Mouse (Mus musculus) layer of hippocampus, postnatal 25 days (tissue): ENCODE results near the gene Gsdma3. TPM values are rescaled to one million over a fixed set of nuclear protein-coding genes. Genes with fewer than 3 reads are reported as not detected.
"Not testable (repeated sequence)": the region's sequence is repeated elsewhere in the genome, so short reads cannot be mapped to it uniquely, and the experiment has no call there.

Experiments used
- DNase-seq, 2 experiments: peaks; one replicate each; pipeline ENCODE4 v3.0.0; 2022; ENCODE audit warnings: mixed read lengths in 2 of 2, low spot score in 1 of 2; ENCODE audit errors: extremely low spot score in 1 of 2
- total RNA-seq, 2 experiments: library from RNA; stranded (reverse); gene quantifications; 2 replicates each; pipeline ENCODE4 v1.2.3; 2021

The Gsdma3 gene
- total RNA-seq, 2 experiments from 2014 or later = not detected

DNA sequence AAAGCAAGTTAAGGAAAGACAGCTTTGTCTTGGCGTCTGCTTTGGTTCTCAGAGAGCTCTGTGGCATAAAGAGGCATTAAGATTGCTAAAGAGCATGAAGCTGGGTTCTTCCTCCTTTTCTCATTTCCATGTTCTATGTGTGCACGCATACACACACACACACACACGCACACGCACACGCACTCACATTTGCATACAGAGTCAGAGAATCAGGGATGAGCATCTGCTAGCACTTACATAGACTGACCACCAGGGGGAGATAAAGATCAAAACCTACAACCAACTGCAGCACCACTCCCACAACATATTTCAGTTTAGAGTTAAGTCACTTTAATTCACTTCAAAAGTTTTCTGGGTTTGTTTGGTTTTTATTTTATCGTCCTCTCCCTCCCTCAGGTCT, 34.4 kb downstream of the Gsdma3 start:
- DNase-seq = peak in 1 of 2 experiments; percentile 14

DNA sequence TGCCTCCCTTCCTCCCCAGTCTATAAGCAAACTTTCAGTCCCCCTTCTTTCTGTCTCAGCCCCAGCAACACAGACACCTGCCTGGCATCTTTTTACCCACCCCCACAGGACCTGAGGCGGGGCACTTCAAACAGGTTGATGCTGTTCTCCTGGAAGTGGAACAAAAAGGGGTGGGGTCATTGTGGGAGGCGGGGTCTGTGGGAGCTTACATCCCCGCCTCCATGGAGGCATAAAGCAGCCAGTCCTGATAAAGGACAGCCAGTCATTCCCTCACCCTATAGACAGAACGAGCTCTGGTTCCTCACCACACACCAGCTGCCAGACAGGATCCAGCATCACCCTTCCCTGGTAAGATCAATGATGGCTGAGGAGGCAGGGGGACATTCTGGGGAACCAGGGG, 37.9 kb downstream of the Gsdma3 start, which contains the start of gene Gsdma:
Gene Gsdma, plus strand, starts transcription at position 261 of the 400 bp plus-strand sequence.
- DNase-seq = no peak

DNA sequence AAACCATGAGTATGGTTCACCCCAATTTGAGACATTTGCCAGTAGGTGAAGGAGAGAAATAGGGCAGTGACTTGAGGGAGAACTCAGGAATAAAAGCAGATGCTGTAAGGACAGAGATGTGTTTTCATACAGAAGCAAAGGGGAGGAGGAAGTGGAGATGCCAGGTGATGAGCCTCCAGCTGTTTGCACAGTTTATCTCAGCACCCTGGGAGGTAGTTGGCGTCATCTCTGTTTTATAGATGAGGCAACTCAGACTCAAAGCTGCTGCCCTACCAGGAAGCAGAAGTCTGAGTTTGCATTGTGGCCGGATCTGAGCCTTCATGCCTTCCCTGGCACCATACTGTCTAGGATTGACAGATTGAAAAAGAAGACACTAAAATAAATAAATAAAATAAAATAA, 42.8 kb downstream of the Gsdma3 start:
- DNase-seq = no peak

DNA sequence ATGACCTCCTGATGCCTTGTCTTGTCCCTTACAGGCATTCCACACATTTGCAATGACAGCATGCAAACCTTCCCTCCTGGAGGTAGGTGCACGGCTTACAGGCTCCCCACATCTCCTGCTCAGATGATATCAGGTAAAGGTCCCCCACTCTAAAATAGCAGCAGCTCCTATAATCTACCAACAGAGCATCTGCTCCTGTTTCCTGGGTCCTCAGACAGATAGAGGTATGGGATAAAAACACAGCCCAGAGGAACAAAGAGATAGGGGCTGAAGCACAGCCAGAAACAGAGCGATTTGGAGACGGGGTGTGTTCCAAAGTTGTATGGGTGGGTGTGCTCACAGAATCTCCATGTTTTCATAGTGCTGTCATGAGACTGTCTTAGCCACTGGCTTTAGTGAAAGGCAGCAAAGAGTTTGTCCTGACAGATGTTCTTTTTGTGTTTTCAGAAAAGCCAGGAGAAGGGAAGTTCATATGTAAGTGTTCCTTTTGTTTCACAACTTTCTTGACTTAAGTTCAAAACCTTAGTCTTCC, 45.2 kb downstream of the Gsdma3 start:
- DNase-seq = no peak

DNA sequence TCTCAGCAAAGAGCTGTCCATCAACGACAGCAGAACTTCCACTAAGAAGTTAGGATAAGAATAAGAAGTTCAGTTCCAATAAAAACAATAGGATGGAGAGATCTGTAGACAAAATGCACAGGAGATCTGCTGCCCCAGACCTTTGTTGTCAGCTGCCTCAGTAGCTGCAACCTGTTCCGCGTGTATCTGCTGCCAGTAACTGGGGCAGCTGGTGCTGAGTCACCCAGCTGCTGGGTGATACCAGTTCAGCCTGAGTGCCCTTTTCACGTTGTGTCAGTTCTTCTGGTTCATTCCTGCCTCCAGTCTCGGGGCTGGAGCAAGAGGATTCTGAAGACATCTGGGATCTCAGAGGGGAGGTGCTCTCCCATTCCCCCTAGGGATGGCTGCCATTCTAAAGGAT, 45.7 kb downstream of the Gsdma3 start:
- no peak for DNase-seq

DNA sequence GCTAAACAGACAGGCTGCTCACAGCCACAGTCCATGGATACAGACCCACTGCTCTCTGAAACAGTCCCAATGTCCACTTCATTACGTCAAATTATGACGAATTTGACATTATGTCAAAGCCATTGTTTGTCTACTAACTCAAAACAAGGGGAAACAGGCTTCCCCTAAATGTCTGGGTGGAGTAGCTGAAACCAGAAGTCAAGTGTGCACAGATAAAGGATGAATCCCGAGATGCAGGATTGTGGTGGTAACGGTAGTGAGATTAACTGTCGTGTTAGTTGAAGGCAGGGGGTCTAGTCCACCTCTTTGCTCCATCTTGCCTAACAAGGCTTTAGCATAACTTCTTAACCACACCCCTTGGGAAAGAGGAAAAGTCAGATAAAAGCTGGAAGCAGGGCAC, 46.3 kb downstream of the Gsdma3 start:
- no peak for DNase-seq

DNA sequence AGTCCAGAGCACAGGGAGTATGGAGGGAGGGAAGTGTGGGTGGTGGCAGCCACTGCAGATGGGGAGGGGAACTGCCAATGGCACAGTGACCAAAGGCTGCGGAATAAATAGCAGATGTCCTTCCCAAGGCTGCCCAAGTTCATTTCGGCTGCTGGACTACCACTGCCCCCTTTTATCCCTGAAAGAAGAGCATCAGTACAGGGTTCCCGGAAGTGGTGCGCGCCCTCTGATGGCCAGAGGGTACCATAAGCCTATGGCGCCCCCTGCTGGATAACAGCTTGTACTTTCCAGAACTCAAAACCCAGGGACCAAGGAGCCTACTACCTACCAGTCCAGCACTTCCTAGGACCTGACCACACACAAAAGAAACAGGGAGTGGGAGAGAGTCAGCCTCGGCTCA, 47.0 kb downstream of the Gsdma3 start:
- DNase-seq = peak; percentile 22 to 48

DNA sequence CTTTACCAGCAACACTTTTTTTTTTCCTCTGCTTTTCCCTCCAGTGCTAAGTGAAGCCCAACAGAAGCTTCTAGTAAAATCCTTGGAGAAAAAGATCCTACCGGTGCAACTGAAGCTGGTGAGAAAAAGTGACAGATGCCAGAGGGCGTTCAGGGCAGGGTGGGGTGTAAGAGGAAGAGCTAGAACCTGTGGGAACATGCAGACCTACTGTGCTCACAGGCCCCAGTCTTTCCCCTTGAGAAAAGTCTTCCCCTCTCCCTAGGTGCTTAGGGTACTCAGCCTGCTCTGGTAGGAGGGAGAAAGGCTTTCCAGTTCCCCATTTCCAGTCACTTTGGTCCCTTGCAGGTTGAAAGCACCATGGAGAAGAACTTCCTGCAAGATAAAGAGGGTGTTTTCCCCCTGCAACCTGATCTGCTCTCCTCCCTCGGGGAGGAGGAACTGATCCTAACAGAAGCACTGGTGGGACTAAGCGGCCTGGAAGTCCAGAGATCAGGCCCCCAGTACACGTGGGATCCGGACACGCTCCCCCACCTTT, 49.7 kb downstream of the Gsdma3 start:
- DNase-seq = no peak

DNA sequence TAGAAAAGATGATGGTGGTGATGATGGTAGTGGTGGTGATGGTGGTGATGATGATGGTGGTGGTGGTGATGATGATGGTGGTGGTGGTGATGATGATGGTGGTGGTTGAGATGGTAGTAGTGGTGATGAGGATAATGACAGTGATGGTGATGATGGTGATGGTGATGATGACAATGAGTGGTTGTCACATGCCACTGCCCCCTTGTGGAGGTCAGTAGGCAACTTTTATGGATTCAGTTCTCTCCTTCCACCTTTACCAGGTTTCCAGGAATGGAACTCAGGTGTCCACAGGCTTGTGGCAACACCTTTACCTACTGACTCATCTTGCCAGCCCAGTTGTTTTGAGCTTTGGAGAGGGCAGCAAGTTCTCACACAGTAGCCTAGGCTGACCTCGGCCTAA, 53.9 kb downstream of the Gsdma3 start:
- no peak for DNase-seq

DNA sequence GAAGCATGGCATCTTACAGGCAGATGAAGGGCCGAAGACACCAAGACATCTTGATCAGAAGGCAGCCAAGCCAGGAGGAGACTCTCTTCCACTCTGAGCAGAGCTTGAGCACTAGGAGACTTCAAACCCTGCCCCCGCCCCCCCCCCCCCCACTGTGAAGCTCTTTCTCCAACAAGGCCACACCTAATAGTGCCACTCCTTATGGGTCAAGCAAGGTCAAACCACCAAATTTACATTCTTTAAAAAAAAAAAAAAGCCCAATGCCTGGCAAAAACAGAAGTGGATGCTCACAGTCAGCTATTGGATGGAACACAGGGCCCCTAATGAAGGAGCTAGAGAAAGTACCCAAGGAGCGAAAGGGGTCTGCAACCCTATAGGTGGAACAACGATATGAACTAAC, 54.4 kb downstream of the Gsdma3 start:
- not testable (repeated sequence) for DNase-seq

DNA sequence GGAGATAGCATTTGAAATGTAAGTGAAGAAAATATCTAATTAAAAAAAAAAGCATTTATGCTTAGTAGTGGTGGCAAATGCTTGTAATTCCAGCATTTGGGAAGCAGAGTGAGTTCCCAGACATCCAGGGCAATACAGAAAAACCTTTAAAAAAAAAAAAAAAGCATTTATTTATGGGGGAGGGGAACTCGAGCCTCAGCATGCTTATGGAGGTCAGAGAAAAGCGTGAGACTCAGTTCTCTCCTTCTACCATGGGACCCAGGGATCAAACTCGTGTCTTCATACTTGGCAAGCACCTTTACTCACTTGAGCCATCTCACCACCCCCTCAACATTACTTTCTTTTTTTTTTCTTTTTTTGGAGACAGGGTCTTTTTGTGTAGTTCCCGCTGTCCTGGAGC, 55.0 kb downstream of the Gsdma3 start:
- DNase-seq = no peak

DNA sequence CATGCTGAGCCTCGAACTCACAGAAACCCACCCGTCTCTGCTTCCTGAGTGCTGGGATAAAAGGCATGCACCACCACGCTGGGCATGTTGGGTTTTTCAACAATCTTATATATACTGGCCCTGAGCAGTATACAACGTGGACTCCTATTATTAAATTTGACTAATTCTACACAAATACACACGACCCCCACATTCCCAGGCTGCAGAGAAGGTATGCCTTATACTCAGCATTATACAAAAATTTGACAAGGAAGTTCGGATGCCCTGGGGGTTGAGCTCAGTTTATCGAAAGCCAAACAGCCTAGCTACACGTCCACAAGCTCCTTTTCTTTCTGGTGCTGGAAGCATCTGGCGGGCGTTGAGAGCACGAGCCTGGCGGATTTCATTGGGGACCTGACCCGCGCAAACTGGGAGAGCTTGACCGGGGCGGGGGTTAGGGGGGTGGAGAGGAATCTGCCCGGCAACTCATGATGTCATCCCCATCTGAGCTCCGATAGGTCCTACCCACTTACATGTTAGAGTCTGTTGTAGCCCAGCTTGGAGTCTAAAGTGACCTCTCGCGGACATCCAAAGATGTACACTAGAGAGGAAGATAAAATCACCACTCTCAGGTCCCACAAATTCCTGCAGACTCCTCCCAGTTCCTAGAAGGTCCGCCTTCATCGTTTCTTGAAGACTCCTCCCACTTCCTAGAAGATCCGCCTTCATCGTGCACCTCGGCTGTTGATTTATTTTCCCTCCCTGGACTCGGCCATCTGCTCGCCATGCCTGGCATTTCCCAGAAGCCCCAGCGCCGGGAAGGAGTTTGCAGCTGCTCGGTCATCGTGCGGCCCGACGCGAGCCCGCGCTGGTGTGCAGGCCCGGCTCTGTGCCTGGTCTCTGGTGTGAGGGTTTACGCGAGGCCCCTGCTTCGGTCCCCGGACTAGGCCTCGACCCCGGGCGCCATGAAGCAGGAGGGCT, 55.9 kb downstream of the Gsdma3 start, which contains the start of gene Psmd3:
Gene Psmd3, plus strand, starts transcription at position 769 of the 960 bp plus-strand sequence.
- peak; percentile 94 to 96 for DNase-seq

DNA sequence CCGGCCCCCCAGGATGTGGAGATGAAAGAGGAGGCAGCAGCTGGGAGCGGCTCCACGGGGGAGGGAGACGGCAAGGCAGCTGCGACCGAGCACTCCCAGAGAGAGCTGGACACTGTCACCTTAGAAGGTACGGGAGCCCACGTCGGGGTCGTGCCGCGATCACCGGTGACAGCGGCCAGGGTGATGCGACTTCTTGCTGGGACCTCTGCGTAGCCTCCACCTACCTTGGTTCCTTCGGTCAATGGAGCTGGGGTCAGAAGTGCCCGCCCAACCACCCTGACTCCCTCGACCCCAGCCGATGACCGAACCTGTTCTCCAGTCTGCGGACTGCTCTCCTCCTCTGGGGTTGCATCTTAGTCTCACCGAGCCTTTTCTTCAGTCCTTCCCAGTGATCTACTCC, 56.7 kb downstream of the Gsdma3 start:
- no peak for DNase-seq

DNA sequence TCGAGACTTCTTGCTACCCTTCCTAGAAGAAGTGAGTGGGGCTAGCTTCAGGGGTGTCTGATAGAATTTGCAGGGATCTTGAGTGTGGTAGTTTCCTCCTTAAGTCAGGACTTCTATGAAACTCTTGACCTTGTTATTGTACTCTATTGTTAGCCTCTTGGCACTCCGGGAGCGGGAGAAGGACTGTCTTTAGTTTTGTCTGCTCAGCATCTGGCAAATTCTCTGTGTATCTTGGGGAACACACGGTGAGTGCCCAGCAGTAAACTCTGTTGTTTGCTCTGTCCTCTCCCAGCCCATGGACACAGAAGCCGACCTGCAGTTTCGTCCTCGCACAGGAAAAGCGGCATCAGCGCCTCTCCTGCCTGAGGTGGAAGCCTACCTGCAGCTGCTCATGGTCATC, 59.5 kb downstream of the Gsdma3 start:
- DNase-seq = no peak

DNA sequence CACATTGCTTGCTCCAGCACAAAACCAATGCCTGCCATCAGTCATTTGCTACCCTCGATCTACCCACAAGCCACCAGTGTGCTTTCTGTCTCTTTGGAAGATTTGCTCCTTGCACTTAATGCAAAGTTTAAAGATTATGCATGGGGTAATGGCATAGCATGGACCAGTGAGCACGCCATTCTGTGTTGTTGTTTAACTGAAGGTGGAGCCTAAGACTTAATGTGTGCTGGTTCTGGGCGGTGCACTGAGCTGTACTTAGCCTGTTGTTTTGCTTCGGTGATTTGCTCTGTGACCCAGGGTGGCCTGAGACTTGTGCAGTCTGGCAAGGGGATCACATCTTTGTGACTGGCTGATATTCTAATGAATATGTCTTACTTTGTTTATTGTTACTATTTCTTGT, 60.8 kb downstream of the Gsdma3 start:
- no peak for DNase-seq

Other genes starting within 250 kb of the Gsdma3 start
- under 1 TPM; 0.66 to 0.76 TPM for gene Tcap, start 242.5 kb upstream of the Gsdma3 start, total RNA-seq
- gene Pnmt, start 239.9 kb upstream of the Gsdma3 start, total RNA-seq = not detected
- gene Pgap3, start 225.9 kb upstream of the Gsdma3 start, total RNA-seq = 1 to 10 TPM; 8.9 to 9.6 TPM
- gene Erbb2, start 213.9 kb upstream of the Gsdma3 start, total RNA-seq = 1 to 10 TPM; 1.4 to 3.5 TPM
- gene Mien1, start 187.4 kb upstream of the Gsdma3 start, total RNA-seq = 100 to 1,000 TPM in 1 of 2 experiments, 10 to 100 TPM in 1; 92.2 to 104 TPM
- 1 to 10 TPM; 1.4 to 2.1 TPM for gene Grb7, start 180.0 kb upstream of the Gsdma3 start, total RNA-seq
- gene Ikzf3, start 80.3 kb upstream of the Gsdma3 start, total RNA-seq = under 1 TPM in 1 of 2 experiments, not detected in 1; 0.52 TPM
- gene Zpbp2, start 75.3 kb upstream of the Gsdma3 start, total RNA-seq = not detected
- 10 to 100 TPM; 47.7 to 57.5 TPM for gene Ormdl3, start 39.0 kb upstream of the Gsdma3 start, total RNA-seq
- not detected for gene Lrrc3c, start 28.1 kb upstream of the Gsdma3 start, total RNA-seq
- gene Gm12355, start 699 bp upstream of the Gsdma3 start, total RNA-seq = 10 to 100 TPM; 10.4 to 12.4 TPM
- gene Gsdma2, start 20.4 kb downstream of the Gsdma3 start, total RNA-seq = under 1 TPM in 1 of 2 experiments, not detected in 1; 0.20 TPM
- gene Gsdma, start 38.0 kb downstream of the Gsdma3 start, total RNA-seq = not detected
- 100 to 1,000 TPM; 127 to 128 TPM for gene Psmd3, start 56.2 kb downstream of the Gsdma3 start, total RNA-seq
- not detected for gene Csf3, start 74.9 kb downstream of the Gsdma3 start, total RNA-seq
- gene Med24, start 103.1 kb downstream of the Gsdma3 start, total RNA-seq = 100 to 1,000 TPM; 118 to 130 TPM
- 1,000 to 10,000 TPM; 1,027 to 1,094 TPM for gene Thra, start 114.3 kb downstream of the Gsdma3 start, total RNA-seq
- 10 to 100 TPM; 78.1 to 92.2 TPM for gene Nr1d1, start 149.0 kb downstream of the Gsdma3 start, total RNA-seq
- gene Msl1, start 169.2 kb downstream of the Gsdma3 start, total RNA-seq = 100 to 1,000 TPM; 170 to 176 TPM
- 10 to 100 TPM; 53.3 to 60.6 TPM for gene Casc3, start 178.5 kb downstream of the Gsdma3 start, total RNA-seq
- gene Rapgefl1, start 210.4 kb downstream of the Gsdma3 start, total RNA-seq = 100 to 1,000 TPM; 185 to 222 TPM
- gene Wipf2, start 237.3 kb downstream of the Gsdma3 start, total RNA-seq = 10 to 100 TPM; 57.2 to 61.4 TPM